Mouse (Mus musculus) forebrain, embryonic 16.5 days (tissue): ENCODE results near the gene Gm40193. TPM values are rescaled to one million over a fixed set of nuclear protein-coding genes. Genes with fewer than 3 reads are reported as not detected.
A peak's percentile ranks its signal among the peaks of the same experiment; 100 is the strongest.
"Not testable (repeated sequence)": the region's sequence is repeated elsewhere in the genome, so short reads cannot be mapped to it uniquely, and the experiment has no call there.

Experiments used
- ATAC-seq: fragments of 200-750 bp; cut with Nextera tagmentation; 2 replicates; pipeline ENCODE4 v1.8.0; 2017; ENCODE audit warnings: mild to moderate bottlenecking, moderate library complexity
- H3K27ac ChIP-seq: fragments of 300-500 bp; sonication (generic); 2 replicates; pipeline ENCODE4 v1.5.1; 2014; ENCODE audit warnings: low read length, control low read depth
- H3K27me3 ChIP-seq: fragments of 300-500 bp; sonication (generic); replicated peaks from 2 replicates; pipeline ENCODE4 v1.6.1; 2014; ENCODE audit warnings: low read length; ENCODE audit not compliant: control insufficient read depth, insufficient read depth
- H3K36me3 ChIP-seq: fragments of 300-500 bp; sonication (generic); 2 replicates; pipeline ENCODE4 v1.6.1; 2014; ENCODE audit not compliant: control insufficient read depth, insufficient read depth
- H3K4me1 ChIP-seq: fragments of 300-500 bp; sonication (generic); replicated peaks from 2 replicates; pipeline ENCODE4 v1.6.1; 2014; ENCODE audit warnings: low read length; ENCODE audit not compliant: control insufficient read depth, insufficient read depth
- H3K4me2 ChIP-seq: fragments of 300-500 bp; sonication (generic); 2 replicates; pipeline ENCODE4 v1.6.1; 2014; ENCODE audit warnings: mild to moderate bottlenecking, low read length, control low read depth
- H3K4me3 ChIP-seq: fragments of 300-500 bp; sonication (generic); replicated peaks from 2 replicates; pipeline ENCODE4 v1.5.1; 2014; ENCODE audit warnings: mild to moderate bottlenecking, low read length, control low read depth
- H3K9ac ChIP-seq: fragments of 300-500 bp; sonication (generic); replicated peaks from 2 replicates; pipeline ENCODE4 v1.6.1; 2014; ENCODE audit warnings: low read depth, low read length, control low read depth
- H3K9me3 ChIP-seq: fragments of 300-500 bp; sonication (generic); 2 replicates; pipeline ENCODE4 v1.6.1; 2016; ENCODE audit warnings: low read length; ENCODE audit not compliant: control insufficient read depth
- WGBS: fragments of 180-500 bp; shearing (Covaris S2); extraction: QIAGEN DNeasy Blood & Tissue Kit; methylation state at CpG from one replicate; pipeline ENCODE4 v1.1.7; 2014; 5-methylcytosine and 5-hydroxymethylcytosine counted together
- polyA plus RNA-seq: library from polyadenylated mRNA; unstranded; fragments of >200 nt; fragmentation: Nextera tagmentation; extraction: Ambion mirVana; gene quantifications from 2 replicates; pipeline ENCODE4 v1.2.1, GENCODE M21; 2015

Gene Gm40193
- polyA plus RNA-seq, 1 experiment from 2014 or later: not detected

GRCm38 (mm10) chr11:70526211-70526610 lies 6.5 kb downstream of the Gm40193 start:
- Histone ChIP-seq H3K4me3 (peak overlapping the region; percentile 75), H3K4me2 (peak overlapping the region; percentile 90), H3K4me1 (peaks cover 8% of the 10 kb centered on the region), H3K9ac (peak overlapping the region; percentile 71; the same call in 1 of the 2 replicates), H3K27ac (no peak overlapping the region), H3K9me3 (no peaks in the 10 kb centered on the region), H3K27me3 (no peaks in the 10 kb centered on the region), H3K36me3 (peaks cover 18% of the 10 kb centered on the region)
- no peak for ATAC-seq
- 88% methylated on average over 12 of the region's 12 CpGs for WGBS

GRCm38 (mm10) chr11:70525726-70526125 lies 7.0 kb downstream of the Gm40193 start:
- peaks cover 8% of the 10 kb centered on the region for H3K4me1 ChIP-seq
- H3K9ac ChIP-seq: peak overlapping the region; percentile 71
- H3K4me2 ChIP-seq: peak overlapping the region; percentile 90
- H3K36me3 ChIP-seq: peaks cover 18% of the 10 kb centered on the region
- ATAC-seq: peak; percentile 26
- 4% methylated on average over 12 of the region's 12 CpGs for WGBS
- no peaks in the 10 kb centered on the region for H3K27me3 ChIP-seq
- H3K9me3 ChIP-seq: no peaks in the 10 kb centered on the region
- peak overlapping the region; percentile 75 for H3K4me3 ChIP-seq
- no peak overlapping the region for H3K27ac ChIP-seq

- Histone ChIP-seq H3K36me3 (peaks cover 18% of the 10 kb centered on the region), H3K4me2 (peak within 1 kb of the TSS; percentile 90), H3K4me3 (peak within 1 kb of the TSS; percentile 75), H3K9me3 (no peaks in the 10 kb centered on the region), H3K9ac (peak within 1 kb of the TSS; percentile 71), H3K27me3 (no peaks in the 10 kb centered on the region), H3K4me1 (peaks cover 9% of the 10 kb centered on the region), H3K27ac (no peak within 1 kb of the TSS)
- under 1% methylated on average over 25 of the region's 26 CpGs for WGBS
- peak; percentile 97 for ATAC-seq
Observed at GRCm38 (mm10) chr11:70525184-70525678, 7.5 kb downstream of the Gm40193 start, which contains the start of gene Psmb6. Psmb6 (plus strand) TSS chr11:70525367.

DNA sequence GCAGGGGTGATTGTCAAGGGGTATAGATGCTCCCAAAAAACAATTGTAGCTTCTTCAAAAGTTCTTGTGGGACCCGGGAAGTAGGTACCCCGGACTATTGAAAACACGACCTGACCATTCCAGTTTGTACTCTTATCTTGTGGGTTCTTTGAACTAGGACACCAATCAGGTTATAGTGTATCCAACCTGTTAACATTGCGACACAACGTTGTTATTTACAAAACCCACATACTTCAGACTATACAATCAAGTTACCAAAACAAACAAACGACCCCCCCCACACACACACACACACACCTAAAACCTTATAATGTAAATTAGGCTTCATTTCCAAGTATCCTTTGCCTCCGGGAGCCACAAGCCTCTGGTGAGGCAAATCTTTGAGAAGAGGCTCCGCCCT lies 8.0 kb downstream of the Gm40193 start:
- Histone ChIP-seq H3K27ac (no peak overlapping the region), H3K4me3 (peak overlapping the region; percentile 75), H3K4me2 (peak overlapping the region; percentile 61), H3K36me3 (peaks cover 18% of the 10 kb centered on the region), H3K9ac (peak overlapping the region; percentile 45), H3K27me3 (peaks cover 2% of the 10 kb centered on the region), H3K9me3 (no peaks in the 10 kb centered on the region), H3K4me1 (peaks cover 12% of the 10 kb centered on the region)
- peak; percentile 49 for ATAC-seq
- 6% methylated on average over 8 of the region's 8 CpGs for WGBS

GRCm38 (mm10) chr11:70523306-70523989 lies 9.3 kb downstream of the Gm40193 start:
- H3K4me2 ChIP-seq, ATAC-seq, H3K27me3 ChIP-seq, H3K4me3 ChIP-seq, H3K27ac ChIP-seq, H3K9me3 ChIP-seq, H3K9ac ChIP-seq: not testable (repeated sequence)
- WGBS: 86% methylated on average over 8 of the region's 8 CpGs
- Histone ChIP-seq H3K4me1 (peaks cover 12% of the 10 kb centered on the region), H3K36me3 (peaks cover 18% of the 10 kb centered on the region)

- ATAC-seq: no peak
- peaks cover 6% of the 10 kb centered on the region for H3K4me1 ChIP-seq
- peak overlapping the region; percentile 18 for H3K4me3 ChIP-seq
- no peaks in the 10 kb centered on the region for H3K9me3 ChIP-seq
- H3K27ac ChIP-seq: no peak overlapping the region
- H3K27me3 ChIP-seq: peaks cover 4% of the 10 kb centered on the region
- 11% methylated on average over 41 of the region's 41 CpGs for WGBS
- H3K36me3 ChIP-seq: no peaks in the 10 kb centered on the region
- peak overlapping the region; percentile 41 for H3K4me2 ChIP-seq
- H3K9ac ChIP-seq: peak overlapping the region; percentile 52
Observed at GRCm38 (mm10) chr11:70520178-70520769, 12.5 kb downstream of the Gm40193 start.

DNA sequence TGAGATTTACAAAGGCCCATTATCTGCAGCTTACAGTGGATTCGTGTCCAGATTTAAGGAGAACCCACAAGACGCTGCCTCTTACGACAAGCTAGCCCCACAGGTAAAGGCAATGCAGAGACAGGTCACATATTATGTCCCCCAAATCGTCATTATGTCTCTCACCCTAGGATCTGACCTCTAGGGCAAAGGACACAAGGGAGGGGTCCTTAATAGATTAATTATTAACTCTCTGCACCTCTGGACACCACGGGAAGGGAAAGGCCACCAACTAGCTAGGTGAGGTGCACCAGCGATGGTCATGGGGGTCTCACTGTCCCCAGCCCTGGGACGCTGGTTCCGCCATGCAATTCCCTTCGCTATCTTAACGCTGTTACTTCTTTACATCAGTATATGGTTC lies 13.8 kb downstream of the Gm40193 start, which contains the start of gene Gltpd2:
Gene Gltpd2, plus strand, starts transcription at position 274 of the 400 bp plus-strand sequence.
- H3K9me3 ChIP-seq: no peaks in the 10 kb centered on the region
- peaks cover 4% of the 10 kb centered on the region for H3K27me3 ChIP-seq
- H3K27ac ChIP-seq: no peak within 1 kb of the TSS
- no peak for ATAC-seq
- H3K9ac ChIP-seq: peak within 1 kb of the TSS; percentile 52; the same call in 1 of the 2 replicates
- H3K36me3 ChIP-seq: no peaks in the 10 kb centered on the region
- H3K4me2 ChIP-seq: peak within 1 kb of the TSS; percentile 41
- H3K4me1 ChIP-seq: peaks cover 4% of the 10 kb centered on the region
- WGBS: 80% methylated on average over 10 of the region's 10 CpGs
- H3K4me3 ChIP-seq: peak within 1 kb of the TSS; percentile 18

DNA sequence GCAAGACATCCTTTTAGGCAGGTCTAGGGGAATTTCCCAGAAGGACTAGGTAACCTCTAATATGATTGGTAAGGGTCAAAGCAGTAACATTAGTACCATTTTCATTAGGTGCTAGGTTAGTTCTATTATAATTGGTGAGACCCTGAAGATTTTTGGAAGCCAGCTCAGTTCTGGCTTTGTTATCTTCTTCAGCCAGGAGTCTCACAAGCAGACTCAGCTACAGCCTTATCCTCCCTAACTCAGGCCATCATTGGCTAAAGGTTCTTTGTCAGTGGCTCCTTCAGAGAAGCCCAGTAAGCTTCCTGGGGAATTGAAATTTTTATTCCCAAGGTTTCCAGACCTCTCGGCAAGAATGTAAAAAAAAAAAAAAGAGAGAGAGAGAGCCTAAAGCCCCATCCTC lies 14.3 kb downstream of the Gm40193 start:
- no peak overlapping the region for H3K9ac ChIP-seq
- peaks cover 4% of the 10 kb centered on the region for H3K27me3 ChIP-seq
- H3K27ac ChIP-seq: no peak overlapping the region
- H3K9me3 ChIP-seq: no peaks in the 10 kb centered on the region
- no peak overlapping the region for H3K4me2 ChIP-seq
- ATAC-seq: no peak
- 71% methylated on average over 1 of the region's 1 CpGs for WGBS
- H3K36me3 ChIP-seq: no peaks in the 10 kb centered on the region
- no peak overlapping the region for H3K4me3 ChIP-seq
- H3K4me1 ChIP-seq: peaks cover 4% of the 10 kb centered on the region

- H3K9me3 ChIP-seq: no peaks in the 10 kb centered on the region
- 29% methylated on average over 2 of the region's 2 CpGs for WGBS
- H3K36me3 ChIP-seq: no peaks in the 10 kb centered on the region
- peaks cover 4% of the 10 kb centered on the region for H3K4me1 ChIP-seq
- H3K4me2 ChIP-seq: no peak overlapping the region
- H3K27ac ChIP-seq: no peak overlapping the region
- H3K9ac ChIP-seq: no peak overlapping the region
- H3K27me3 ChIP-seq: peaks cover 4% of the 10 kb centered on the region
- no peak for ATAC-seq
- H3K4me3 ChIP-seq: no peak overlapping the region
Observed at GRCm38 (mm10) chr11:70516352-70516751, 16.4 kb downstream of the Gm40193 start.
